Mouse (Mus musculus) liver, embryonic 14 days (tissue): ENCODE data around the gene Dazap1. TPM values are rescaled to one million over a fixed set of nuclear protein-coding genes. Genes with fewer than 3 reads are reported as not detected.

ENCODE experiments used
- polyA plus RNA-seq: library from polyadenylated mRNA; depleted of rRNA; stranded (reverse); fragments of >200 nt; gene quantifications from 2 replicates; pipeline ENCODE4 v1.2.3, GENCODE M21; 2012; rRNA removed

Gene Dazap1
- polyA plus RNA-seq, result 77.1 and 86.4 TPM in 2 replicates

DNA sequence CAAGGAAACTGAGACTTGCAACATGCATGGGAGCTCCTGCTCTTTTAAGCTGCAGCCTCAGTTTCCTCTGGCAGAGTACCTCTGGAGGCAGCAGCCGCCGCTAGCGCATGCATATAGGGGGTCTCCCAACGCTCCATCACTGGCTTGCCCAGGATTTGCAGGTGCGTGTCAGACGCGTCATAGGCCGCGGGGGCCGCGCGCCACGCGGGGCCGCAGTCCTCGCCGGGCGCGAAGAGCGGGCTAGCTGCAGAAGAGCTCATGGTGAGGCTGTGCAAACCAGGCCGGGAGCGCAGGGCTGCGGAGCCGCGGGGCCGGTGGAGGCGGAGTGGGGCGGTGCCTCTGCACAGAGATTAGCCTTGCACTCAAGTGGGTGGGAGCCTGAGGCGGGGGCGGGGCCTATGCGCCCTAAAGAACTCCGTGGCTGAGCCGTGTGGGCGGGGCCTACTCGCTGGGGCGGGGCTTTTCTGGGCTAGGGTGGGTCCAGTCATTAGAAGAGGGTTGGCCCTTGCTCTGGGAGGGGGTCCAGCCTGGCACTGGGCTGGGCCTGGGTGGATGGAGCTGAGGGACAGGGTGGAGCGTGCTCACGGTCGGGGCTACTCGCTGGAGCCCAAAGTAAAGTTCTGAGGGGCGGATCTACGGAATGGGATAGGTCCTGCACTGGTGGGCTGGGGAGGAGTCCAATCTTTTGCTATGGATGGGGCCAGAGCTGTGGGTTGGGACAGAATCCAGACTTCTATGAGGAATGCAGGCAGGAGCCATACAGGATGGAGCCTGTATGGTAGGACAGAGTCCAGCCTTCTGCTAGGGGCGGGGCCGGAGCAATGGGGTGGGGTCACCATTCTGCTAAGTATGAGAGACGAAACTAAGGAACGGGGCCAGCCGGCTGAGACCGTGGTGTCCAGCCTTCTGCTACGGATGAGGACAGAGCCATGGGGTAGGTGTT is at the start of gene Dazap1, which contains the start of gene Gamt:
Gene Dazap1, plus strand, starts transcription at position 845 of the 943 bp plus-strand sequence.
Gene Gamt, minus strand, starts transcription at position 371 of the 943 bp plus-strand sequence.

DNA sequence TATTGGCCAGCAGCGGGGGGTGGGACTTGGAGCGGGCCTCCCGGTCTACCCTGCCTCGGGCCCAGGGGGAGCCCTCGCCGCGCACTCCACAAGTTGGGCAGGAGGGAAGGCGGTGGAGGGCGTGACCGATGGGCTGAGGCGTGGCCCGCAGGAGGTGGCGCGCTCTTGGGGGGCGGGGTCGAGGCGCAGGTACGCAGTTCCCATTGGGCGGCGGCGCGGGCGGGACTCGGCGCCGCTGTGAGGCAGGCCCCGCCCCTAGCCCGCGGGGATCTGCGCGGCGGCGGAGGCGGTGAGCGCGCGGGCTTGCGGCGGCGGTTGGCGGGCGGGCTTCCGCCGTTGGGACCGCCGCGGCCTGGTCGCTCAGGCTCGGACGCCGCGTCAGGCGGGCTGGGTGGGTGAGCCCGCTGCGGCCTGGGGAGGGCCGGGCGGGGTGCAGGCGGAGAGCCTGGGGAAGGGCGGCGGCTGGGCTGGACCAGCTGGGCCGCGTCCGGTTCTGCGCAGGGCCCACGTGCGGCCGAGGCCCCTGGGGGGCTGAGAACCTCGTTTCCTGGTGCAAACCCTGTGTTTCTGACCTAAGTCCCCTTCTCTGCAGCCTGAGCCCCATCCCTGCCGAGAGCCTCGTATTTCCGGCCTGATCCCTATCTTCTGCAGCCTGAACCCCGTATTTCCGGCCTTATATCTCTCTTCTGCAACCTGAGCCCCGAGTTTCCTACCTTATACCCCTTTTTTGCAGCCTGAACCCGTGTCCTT is 34.7 kb upstream of the Dazap1 start, which contains the start of gene Mum1:
Gene Mum1, plus strand, starts transcription at position 19 of the 750 bp plus-strand sequence.

DNA sequence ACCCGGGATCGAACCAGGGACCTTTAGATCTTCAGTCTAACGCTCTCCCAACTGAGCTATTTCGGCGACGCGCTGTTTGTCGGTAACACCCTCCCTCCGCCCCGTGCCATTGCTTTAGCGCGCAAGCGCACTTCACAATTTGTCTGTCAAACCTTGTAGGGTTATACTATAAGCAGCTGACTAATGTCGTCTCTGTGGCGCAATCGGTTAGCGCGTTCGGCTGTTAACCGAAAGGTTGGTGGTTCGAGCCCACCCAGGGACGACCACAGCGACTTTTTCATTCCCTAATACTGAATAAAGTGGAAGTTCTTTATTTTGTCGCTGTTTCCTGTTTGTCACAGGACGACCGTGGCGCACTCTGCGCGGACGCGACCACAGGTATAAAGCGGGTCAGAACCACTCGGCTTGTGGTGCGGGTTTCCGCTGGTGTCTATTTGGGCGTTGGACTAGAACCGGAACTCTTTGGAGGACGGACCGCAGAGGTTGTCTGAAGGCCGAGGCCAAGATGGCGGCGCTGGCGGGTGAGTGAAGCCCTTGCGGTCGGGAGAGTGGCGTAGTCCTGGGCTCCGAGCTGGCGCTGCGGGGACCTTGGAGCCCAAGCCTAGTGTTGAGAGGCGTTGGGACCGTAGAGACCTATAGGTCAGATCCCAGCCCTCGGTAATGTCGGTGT is 12.2 kb upstream of the Dazap1 start, which contains the start of gene Ndufs7:
Gene Ndufs7, plus strand, starts transcription at position 151 of the 670 bp plus-strand sequence.

DNA sequence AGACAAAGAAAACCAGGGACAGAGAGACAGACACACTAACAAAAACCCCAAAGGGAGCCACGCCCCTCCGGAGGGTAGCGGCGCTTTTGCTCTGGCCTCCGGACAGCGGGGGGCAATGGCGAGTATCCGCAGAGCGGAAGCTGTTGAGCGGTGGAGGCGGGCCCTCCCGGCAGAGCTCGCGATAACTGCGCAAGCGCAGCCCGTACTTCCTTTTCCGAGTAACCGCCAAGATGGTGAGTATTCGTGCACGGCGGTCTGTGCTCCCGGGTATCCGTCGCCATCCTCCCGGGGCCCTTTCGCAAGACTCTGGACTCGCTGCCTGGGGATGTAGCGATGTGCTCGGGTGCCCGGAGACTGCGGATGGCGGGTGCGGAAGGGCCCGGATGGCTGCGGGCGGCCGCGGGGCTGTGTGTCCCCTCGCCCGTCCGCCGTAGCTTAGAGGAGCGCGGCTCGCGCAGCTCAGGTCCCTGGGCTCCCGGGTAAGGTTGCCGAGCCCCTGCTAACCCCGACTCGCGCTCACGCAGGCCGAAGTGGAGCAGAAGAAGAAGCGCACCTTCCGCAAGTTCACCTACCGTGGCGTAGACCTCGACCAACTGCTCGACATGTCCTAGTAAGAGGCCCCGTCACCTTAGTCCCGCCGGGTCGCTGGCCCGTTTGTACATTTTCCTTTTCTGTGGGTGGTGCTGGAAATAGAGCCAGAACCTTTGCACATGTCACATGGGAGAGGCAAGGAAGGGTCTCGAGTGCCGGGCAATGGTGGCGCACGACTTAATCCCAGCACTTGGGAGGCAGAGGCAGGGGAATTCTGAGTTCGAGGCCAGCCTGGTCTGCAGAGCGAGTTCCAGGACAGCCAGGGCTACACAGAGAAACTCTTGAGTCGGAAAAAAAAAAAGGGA is 31.2 kb downstream of the Dazap1 start, which contains the start of gene Rps15:
Gene Rps15, plus strand, starts transcription at position 203 of the 896 bp plus-strand sequence.

DNA sequence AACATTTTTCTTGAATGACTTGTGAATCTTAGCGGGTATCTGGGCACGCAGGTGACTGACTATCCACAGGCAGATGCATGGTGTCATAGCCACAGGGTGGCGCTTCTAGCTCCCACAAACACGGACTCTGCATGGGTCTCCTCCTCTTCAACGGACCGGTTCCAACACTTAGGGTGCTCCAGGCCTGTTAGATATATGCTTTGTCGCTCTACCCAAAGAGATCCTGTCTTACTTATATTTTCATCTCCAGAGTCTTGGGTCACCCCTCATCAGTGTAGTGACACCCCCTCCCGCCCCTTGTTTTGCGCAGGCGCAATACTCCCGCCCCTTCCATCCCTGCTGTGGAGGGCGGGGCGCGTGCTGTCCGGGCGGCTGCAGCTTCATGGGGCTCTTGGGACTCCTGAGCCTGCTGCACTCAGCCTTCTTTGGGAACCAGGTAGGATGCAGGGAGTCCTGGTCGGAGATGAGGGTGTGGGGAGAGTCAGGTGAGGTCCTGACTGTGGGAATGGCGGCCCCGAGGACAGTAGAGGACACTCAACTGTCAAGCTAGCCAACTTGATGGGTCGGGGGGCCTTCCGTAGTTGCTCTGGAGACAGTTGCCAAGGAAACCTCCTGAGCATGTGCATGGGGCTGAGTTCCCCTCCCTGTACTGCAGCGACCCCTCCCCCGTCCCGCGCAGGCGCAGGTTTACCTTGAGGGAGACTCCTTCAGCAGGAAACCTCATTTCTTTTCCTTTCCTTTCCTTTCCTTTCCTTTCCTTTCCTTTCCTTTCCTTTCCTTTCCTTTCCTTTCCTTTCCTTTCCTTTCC is 34.5 kb downstream of the Dazap1 start, which contains the start of gene Apc2:
Gene Apc2, plus strand, starts transcription at position 360 of the 808 bp plus-strand sequence.

DNA sequence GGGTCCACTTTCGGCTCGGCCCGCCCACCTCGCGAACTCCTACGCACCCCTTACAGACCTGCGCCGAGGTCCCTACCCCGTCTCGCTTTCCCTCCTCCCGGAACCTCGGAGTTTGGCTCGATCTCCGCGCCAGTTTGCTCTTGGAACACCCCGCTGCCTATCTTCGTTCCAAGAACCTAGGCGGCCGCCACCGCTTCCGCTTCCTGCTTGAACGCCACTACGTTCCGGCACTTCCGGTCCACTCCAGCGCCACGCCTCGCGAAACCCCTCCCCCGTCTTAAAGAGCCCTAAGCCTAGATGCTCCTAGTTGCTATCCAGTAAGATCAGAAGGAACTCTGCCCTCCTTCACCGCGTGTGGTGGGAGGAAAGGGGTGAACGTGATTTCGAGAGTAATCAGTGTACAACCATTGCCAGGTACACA is 59.1 kb downstream of the Dazap1 start, which contains the start of gene 2310011J03Rik:
Gene 2310011J03Rik, minus strand, starts transcription at position 198 of the 421 bp plus-strand sequence.

DNA sequence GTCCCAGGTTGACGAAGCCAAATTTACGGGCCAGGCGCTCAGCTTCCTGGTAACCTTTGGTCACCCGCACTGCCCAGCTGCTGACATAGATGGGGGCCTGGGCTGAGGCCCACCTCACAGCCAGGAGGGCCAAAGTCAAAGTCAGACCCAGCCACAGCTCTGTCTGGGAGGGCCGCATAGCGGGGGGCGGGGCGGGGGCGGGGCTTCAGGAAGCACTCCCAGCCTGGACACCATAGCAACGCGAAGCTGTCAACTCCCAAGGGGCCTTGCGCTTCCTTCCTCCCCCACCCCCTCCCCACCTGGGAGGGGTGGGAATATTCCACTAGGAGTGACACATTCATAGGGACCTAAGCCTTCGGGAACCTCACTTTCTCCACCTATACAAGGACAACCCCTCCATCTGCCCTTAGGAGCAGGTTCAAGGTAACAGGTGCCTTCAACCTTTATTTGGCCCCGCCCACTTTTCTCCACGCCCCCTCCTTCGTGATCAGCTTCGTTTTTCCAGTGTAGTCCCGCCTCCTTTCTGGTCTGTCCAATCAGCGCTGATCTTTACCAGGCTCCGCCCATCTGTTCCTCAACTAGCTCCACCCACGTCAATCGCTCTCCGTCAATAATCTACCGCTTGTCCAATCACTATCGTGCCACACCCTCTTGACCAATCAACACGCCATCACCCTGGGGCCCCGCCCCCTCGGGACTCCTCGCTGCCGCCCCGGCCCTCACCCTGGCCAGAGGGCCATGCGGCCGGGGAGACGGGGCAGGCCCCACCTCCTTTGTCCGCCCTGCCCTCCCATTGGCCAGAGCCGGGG is 68.2 kb downstream of the Dazap1 start, which contains the start of the genes Pcsk4 and Reep6:
Gene Pcsk4, minus strand, starts transcription at position 226 of the 809 bp plus-strand sequence.
Gene Reep6, plus strand, starts transcription at position 681 of the 809 bp plus-strand sequence.

Other genes starting within 250 kb of the Dazap1 start
- gene Arhgap45, start 244.8 kb upstream of the Dazap1 start, polyA plus RNA-seq, result 17.5 and 19.8 TPM in 2 replicates
- gene Polr2e, start 221.7 kb upstream of the Dazap1 start, polyA plus RNA-seq, result 118 and 119 TPM in 2 replicates
- 378 and 411 TPM in 2 replicates for gene Gpx4, start 214.3 kb upstream of the Dazap1 start, polyA plus RNA-seq
- 8.9 and 9.8 TPM in 2 replicates for gene Sbno2, start 155.9 kb upstream of the Dazap1 start, polyA plus RNA-seq
- 88.1 and 91.3 TPM in 2 replicates for gene Stk11, start 145.7 kb upstream of the Dazap1 start, polyA plus RNA-seq
- 174 and 199 TPM in 2 replicates for gene Atp5d, start 122.9 kb upstream of the Dazap1 start, polyA plus RNA-seq
- gene Cbarp, start 120.7 kb upstream of the Dazap1 start, polyA plus RNA-seq, result 1.4 and 1.8 TPM in 2 replicates
- gene Midn, start 113.2 kb upstream of the Dazap1 start, polyA plus RNA-seq, result 8.2 and 9.9 TPM in 2 replicates
- gene Cirbp, start 95.5 kb upstream of the Dazap1 start, polyA plus RNA-seq, result 19.1 and 20.7 TPM in 2 replicates
- gene 1600002K03Rik, start 88.5 kb upstream of the Dazap1 start, polyA plus RNA-seq, result 8.6 TPM in 2 replicates
- 0.37 and 0.46 TPM in 2 replicates for gene Efna2, start 82.0 kb upstream of the Dazap1 start, polyA plus RNA-seq
- gene Mum1, start 35.1 kb upstream of the Dazap1 start, polyA plus RNA-seq, result 18.1 and 18.9 TPM in 2 replicates
- gene Ndufs7, start 12.4 kb upstream of the Dazap1 start, polyA plus RNA-seq, result 170 and 176 TPM in 2 replicates
- 31.8 and 38.8 TPM in 2 replicates for gene Gamt, start 474 bp upstream of the Dazap1 start, polyA plus RNA-seq
- gene Rps15, start 31.0 kb downstream of the Dazap1 start, polyA plus RNA-seq, result 2,101 and 2,143 TPM in 2 replicates
- gene Apc2, start 34.5 kb downstream of the Dazap1 start, polyA plus RNA-seq, result 0.02 and 0.09 TPM in 2 replicates
- gene 2310011J03Rik, start 59.1 kb downstream of the Dazap1 start, polyA plus RNA-seq, result 22.5 and 25.2 TPM in 2 replicates
- 5.6 and 6.8 TPM in 2 replicates for gene Pcsk4, start 68.0 kb downstream of the Dazap1 start, polyA plus RNA-seq
- 18.7 and 23.4 TPM in 2 replicates for gene Reep6, start 68.5 kb downstream of the Dazap1 start, polyA plus RNA-seq
- gene Adamtsl5, start 86.9 kb downstream of the Dazap1 start, polyA plus RNA-seq, result 1.6 and 1.7 TPM in 2 replicates
- gene Plk5, start 95.0 kb downstream of the Dazap1 start, polyA plus RNA-seq, result 0.13 and 0.15 TPM in 2 replicates
- gene Mex3d, start 126.2 kb downstream of the Dazap1 start, polyA plus RNA-seq, result 3.0 and 3.5 TPM in 2 replicates
- gene Mbd3, start 138.1 kb downstream of the Dazap1 start, polyA plus RNA-seq, result 77.4 and 79.2 TPM in 2 replicates
- gene Uqcr11, start 145.3 kb downstream of the Dazap1 start, polyA plus RNA-seq, result 546 and 582 TPM in 2 replicates
- gene Tcf3, start 172.2 kb downstream of the Dazap1 start, polyA plus RNA-seq, result 48.7 and 53.7 TPM in 2 replicates
- 0.02 TPM in 2 replicates for gene Onecut3, start 233.3 kb downstream of the Dazap1 start, polyA plus RNA-seq